Mouse (Mus musculus): ENCODE results near the gene Tert.

DNA sequence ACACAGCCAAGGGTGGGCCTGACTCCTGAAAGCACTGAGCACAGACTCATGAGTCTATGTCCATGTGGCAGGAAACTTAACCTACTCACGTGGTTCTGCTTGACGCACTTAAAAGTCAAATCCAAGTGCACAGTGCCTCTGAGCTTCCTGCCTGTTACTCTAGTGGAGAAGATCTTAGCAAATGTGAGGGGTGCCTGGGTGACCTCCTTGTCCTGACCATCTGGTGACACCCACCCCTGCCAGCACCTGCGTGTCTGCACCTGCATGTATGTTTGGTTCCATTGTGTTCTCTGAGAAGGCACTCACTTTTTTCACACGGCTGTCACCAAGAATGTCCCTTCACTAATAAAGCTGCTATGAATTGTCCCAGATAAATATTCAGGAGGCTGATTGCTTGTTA is 14.6 kb downstream of the Tert start:
- TF ChIP-seq CTCF (IDR thresholded peaks at IDR 0.05; ENCODE audit: extremely low read depth, insufficient read length, insufficient replicate concordance, low read depth, low read length) (no peak), POLR2A (IDR thresholded peaks at IDR 0.05; ENCODE audit: low read depth, low read length) (no peak)
